Mouse (Mus musculus): Measurements from ENCODE around the gene Kirrel3. TPM values are rescaled to one million over a fixed set of nuclear protein-coding genes. Genes with fewer than 3 reads are reported as not detected.

The Kirrel3 gene
- total RNA-seq (2022), result 1 to 10 TPM in 2 of 4 experiments, under 1 TPM in 2; 0.41 to 1.6 (median 0.80) TPM

DNA sequence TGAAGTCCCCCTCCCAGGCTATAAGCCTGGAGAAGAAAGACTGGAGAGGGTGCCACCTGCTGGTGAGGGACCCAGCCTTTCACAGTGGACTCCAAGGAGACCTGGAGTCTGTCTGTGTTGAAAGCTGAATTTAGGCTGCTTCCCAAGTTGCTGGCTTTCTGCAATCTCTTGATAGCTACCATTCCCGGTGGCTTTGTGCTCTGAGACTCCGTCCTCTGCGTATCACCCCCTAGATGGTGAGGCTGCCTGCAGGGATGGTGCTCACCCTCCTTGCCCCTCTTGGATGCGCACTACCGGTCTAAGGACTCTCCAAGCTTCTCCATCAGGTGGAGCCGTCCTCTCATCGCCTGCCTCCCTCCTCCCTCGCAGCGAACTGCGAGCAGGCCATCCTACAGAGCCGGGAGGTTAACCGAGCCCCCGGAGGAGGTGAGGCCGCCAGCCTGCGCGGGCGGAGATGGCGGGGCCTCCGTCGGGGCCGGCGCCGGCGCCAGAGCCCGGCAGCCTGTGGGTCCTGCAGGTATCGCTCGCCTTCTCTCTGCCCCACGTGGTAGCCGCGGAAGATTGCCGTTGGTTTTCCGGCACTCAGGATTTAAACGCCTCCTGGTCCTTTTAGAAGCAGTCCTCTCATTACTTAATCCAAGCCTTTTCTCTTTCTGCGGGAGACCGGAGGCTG, at the start of gene Kirrel3:
Kirrel3 (plus strand) TSS at position 136 of the 673 bp plus-strand sequence.
- DNase-seq, result peak; percentile 31

DNA sequence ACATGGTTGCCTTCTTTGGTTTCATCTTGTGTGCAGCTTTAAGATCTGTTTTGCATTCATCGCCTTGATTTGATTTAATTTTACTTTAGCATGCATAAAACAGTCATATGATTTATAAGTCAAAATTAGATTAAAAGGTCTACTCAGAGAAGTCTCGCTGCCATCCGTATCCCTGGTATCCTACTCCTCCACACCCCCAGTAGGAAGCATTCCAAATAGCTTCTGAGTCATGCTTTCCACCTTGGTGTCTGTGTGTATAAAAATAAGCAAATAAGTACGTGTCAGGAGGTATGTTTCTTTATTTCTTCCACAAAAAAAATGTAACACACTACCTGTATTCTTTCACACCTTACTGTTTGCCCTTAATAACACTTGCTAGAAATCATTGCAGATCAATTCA, 45.0 kb upstream of the Kirrel3 start:
- DNase-seq, result no peak

DNA sequence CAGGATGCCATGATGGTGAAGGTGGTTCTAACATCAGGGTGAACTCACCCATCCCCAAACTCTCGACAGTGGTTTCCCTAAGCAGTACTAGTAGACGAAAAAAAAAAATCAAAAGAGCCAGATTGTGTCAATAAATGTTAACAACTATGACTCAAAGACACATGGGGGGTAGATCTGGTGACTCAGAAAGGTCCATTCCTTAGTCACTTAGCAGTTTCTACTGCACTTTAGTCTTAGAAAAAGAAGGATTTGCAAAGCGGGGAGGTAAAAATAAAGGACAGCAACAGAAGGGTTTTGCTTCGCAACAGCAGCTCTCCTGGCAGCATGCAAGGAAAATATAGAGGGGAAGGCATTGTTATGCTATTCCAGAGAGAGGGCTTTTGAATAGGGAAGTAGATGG, 41.7 kb upstream of the Kirrel3 start:
- DNase-seq, result no peak

DNA sequence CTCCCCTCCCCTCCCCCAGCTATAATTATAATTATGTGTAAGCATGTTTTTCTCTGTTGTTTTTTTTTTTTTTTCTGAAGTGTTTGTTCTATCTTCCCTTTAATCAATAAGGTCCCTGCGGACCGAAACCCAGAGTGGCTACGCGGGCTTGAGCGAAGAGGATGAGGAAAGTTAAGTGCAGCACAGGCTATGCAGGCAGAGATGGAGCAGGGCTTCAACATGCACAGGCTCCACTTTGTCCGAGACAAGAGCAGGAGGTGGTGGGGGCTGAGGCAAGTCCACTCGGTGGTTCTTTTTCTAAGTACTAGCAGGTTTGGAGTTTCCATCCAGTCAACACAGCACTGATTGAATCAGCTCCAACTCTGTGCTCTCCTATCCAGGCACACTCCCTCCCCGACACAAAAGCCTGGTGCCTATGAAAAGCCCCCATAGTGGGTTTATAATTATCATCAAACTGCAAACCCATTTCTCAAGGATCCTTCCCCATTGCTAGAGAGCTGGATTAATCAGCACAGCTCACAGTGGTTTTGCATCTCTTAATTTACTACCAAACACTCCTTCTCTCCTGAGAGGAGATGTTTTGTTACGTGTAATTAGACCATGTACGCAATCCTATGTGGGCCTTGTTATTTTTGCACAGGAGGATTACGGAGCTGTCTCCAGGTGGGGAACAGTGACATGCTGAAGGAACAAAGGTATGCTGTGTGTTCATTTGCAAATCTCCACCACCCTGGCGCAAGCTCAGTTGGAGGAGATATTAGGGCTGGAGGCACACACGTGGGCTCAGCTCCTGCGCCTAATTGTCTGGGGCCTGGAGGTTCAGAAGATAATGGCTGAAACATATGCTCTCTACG, 39.0 kb upstream of the Kirrel3 start:
- no peak for DNase-seq

DNA sequence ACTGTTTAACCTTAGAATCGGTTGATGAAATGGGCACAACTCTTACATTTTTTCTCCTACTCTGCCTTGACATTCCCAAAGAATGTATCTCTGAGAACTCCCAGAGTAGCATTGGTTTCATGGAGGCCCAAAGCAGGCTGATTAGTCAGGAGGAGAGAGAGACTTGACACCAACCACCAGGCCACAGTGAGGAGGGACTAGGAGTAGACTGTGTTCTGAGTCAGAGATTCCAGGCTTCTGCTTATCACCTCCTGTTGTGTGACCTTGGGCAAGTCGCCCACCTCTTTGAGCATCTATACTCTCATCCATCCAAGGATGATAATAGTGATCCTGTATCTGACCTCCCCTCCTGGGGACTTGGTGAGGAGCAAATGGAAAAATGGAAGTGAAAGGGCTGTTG, 38.0 kb upstream of the Kirrel3 start:
- DNase-seq, result no peak

DNA sequence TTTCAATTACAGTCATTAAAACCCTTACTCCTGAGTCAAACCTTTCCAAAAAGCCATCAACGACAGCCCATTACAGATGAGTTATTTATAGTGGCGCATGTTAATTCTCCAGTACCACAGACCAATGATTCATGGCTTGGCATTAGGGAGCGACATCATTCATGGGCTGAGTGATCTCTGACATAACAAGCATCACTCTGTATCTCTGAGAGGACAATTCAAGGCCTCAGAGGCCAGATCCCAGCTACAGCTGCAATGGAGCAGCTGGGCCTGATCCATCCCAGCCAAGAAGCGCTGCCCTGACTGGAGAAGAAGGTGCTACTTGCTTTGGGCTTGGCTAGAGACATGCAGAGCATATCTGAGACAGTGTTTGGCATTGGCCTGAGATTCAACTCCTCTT, 37.2 kb upstream of the Kirrel3 start:
- no peak for DNase-seq

DNA sequence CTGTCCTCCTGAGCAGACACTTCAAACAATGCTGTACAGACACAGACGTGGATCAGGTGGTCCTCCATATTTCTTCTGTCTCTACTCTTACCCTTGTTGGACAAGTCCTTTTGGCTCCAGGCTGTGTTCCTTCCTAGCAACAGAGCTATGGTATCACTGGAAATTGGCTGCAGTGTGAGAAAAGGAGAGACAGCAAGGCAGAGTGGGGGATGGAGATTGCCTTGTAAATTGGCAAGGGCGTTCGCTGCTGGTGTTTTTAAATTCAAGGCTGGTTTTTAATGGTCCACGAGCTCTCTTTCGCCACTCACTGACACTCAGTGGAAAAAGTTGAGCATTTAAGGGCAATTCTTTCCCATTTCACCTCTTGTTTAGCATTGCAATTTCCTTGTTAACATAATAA, 27.5 kb upstream of the Kirrel3 start:
- no peak for DNase-seq

DNA sequence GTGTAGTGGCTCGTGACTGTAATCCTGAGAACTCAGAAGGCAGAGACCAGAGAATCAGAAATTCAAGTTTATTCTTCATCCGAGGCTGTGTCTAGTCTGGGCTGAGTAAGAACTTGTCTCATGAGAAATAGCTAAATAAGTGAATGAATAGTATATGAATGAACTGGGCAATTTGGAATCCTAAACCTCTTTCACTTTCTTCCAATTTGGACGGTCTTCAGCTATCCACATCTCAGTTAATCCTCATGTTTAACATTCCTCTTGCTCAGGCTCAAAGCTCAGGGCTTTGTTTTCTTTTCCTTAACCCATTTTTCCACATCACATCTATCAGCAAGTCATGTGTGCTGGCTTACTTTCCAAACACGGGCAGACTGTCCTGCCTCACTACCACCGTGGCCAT, 25.7 kb upstream of the Kirrel3 start:
- no peak for DNase-seq

DNA sequence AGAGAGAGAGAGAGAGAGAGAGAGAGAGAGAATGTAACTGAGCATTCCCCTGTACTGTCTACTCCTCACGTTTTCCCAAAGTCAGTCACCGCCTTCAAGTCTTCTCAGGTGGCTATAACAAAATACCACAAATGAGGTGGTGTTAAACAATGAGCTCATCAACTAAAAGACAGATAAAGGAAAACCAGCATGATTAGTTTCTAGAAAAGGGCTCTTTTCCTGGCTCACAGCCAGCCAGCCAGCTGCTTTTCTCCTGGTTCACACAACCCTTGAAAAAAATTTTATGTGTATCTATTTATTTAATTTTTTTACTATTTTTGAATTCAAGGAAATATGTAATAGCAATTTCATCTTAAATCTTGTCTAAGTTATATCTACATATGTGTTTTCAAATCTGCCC, 22.0 kb upstream of the Kirrel3 start:
- no peak for DNase-seq

DNA sequence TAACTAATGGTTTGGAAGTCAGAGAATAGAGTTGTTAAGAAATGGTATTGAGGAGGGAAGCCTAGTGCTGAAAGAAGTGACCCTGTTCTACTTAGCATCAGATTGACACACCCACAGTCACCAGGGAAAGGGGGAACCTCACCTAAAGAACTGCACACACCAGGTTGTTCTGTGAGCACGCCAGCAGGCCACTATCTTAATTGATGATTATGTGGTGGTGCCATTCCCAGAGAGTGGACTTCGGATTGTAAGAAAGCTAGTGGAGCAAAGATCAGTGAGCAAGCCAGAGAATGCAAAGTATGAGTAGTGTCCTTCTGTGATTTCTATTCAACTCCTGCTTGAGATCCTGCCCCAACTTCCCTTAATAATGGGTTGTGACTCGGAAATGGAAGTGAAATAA, 19.6 kb upstream of the Kirrel3 start:
- no peak for DNase-seq

DNA sequence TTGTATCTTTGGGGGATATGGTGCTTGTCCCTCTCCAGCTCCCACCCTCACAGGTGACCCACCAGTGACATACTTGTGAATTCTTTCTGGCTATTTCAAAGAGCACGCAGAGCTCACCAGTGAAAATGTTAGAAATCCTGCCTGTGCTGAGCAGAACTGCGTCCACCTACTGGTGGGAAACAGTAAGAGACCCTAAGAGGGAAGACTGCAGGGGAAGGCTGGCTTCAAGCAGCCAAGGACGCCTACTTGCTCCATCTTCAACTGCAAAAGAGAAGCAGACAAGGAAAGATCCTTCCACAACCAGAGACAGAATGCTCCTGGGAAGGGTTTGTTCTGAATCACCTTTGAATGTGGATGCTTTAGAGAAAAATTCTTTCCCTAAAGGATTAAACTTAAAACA, 16.5 kb upstream of the Kirrel3 start:
- no peak for DNase-seq

DNA sequence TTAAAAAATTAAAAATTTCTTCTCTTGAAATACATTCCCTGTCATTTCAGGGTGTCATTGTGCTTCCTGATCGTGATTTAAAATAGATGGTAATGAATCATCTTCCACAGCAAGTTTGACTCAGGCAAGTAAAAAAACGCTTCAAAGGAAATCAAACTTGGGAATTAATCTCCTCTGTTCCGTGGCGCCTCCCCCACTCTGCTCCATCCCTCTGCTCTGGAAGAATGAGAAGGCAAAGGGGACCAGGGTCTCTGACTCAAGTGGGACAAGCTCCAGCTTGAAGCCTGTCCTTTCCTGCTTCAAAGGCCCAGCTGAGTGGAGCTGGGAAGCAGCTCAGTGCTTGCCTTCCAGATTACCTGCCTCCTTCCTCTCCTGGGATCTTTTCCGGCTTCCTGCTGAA, 9.5 kb upstream of the Kirrel3 start:
- DNase-seq, result no peak

DNA sequence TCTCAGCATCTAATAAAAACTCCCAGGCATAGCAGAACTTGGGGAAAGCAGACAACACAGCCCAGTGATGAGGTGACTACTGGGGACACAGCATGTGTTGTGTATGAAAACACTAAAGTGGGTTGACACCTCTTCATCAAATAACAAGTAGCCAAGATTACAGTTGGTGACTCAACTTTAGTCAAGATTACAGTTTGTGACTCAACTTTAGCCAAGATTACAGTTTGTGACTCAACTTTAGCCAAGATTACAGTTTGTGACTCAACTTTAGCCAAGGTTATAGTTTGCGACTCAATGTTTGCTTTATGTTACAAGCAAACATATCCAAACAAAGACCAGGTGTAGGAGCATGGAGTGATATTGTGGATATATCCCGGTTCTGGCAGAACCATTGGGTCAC, 7.2 kb upstream of the Kirrel3 start:
- no peak for DNase-seq

DNA sequence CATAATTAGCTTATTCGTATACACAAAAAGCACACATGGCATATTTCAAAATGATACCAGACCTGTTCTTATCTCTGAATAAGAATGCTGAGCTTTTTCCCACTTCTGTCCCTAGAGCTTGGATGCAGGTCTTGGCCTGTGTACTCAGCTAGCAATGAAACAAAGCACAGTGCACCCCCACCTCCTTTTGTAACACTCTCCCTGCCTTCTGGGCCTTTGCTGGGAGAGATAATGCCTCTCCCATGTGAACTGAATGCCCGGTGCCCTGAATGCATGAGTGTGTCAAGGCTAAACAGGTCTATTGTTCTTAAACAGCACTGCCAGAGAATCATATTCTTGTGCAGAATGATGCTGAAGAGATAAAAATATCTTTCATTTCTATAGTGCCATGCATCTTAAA, 2.5 kb upstream of the Kirrel3 start:
- DNase-seq, result no peak

DNA sequence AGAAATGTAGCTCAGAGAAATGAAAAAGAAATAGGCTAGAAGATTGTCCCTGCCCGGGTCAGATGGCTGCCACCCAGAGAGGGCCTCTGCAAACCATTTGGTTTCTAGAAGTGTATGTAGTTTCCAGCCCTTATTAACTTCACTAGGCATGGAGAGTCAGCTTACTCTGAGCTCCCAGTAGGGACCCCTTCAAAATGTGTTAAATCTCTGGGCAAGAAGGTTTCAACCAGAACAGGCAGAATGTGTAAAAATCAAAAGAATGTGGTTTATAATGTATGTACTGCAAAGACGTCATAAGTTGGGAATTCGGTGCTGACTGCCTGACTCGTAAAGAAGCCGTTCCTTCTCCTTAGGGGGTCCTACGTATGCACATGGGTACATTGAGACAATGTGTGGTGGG, 1.0 kb upstream of the Kirrel3 start:
- DNase-seq, result no peak

DNA sequence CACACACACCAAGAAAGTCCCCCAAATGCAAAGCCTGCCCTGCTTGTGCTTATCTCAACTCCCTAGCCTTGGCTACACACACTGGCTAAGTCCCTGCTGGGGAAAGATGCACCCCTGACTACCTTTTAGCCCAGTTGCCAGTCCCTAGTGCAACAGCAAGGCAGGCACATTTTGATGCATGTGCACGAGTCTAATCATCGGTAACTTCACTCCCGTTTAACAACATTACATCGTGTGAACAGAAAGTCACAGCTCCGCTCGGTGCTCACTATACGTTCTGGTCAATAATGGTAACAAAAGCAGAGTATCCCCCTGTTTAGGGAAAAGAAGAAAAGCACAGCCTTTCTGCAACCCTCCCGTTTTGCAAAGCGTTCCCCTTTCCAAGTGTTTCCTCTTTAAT, 2.6 kb downstream of the Kirrel3 start:
- DNase-seq, result no peak

DNA sequence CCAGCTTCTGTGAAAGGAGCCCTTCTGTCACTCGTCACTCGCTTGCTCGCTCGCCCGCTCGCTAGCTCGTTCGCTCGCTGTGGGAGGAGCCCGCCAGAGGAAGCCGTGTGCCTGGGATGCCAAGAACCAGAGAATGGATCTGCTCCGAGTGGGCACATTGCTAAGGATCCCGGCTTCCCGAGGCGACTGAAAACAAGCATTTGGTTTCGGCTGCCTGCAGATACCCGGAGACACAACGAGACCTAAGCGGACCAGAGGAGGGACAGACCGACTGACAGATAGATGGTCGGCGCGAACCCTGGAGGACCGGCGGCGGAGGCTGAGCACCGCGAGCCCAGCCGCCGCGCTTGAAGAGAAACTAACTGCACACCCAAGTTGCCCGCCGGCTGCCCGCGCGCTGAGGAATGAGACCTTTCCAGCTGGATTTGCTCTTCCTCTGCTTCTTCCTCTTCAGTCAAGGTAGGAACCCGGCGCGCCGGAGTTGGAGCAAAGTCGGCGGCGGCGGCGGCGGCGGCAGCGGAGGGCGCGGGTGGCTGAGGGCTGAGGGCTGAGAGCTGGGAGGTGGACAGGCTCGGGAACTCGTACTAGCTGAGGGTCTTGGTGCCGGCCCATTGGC, 3.1 kb downstream of the Kirrel3 start:
- peak; percentile 13 for DNase-seq

DNA sequence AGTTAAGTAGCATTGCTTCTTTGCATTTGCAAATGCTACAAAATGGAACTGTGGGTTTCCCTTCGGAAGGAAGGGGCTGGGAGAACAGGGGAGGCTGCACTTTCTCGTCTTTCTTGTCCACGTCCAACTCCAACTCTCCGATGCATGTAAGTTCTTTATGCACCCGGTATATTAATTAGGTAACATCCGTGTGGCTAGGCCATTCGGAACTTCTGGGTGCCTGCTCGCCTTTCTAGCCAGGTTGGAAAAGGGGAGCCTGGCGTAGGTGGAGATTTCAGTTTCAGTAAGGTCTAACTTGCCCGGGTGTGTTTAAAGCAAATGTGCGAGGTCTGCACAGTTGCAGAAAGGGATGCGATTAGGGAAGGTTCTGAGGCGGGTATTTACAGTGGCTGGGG, 3.6 kb downstream of the Kirrel3 start:
- DNase-seq, result no peak

DNA sequence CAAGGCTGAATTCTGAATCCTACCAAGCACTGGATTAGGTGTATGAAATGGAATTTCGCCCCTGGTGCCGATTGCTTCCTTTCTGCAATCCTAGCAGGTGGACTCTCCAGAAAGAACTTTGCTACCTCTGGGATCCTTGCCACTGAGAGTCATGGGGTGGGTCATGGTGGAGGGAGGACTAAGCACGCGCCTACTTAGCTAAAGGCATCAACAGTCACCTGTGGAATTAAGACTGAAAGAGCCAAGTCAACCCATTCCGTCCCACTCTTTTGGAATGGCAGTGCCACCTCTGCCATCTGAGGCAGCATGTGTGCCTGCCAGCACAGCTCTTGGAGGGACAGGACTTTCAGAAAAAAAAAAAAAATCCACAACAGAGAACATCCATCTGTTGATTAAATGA, 4.1 kb downstream of the Kirrel3 start:
- no peak for DNase-seq

DNA sequence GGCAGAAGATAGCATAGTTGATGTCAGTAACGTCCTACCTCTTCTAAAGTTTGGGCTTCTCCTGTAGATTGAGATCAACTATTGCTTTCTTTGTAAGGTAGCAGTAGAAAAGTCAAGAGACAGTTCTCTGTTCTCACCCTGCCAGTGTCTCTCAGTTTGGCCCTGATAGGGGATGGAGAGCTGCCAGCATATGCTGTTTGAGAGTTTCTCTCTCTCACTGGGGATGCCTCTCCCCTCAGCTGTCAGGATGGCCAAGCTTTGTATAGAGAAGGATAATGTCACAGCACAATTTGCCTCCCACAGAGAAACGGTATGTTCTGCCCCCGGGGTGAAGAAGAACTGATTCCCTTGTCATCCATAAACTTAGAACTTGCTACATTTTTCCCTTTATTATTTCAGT, 6.4 kb downstream of the Kirrel3 start:
- no peak for DNase-seq

DNA sequence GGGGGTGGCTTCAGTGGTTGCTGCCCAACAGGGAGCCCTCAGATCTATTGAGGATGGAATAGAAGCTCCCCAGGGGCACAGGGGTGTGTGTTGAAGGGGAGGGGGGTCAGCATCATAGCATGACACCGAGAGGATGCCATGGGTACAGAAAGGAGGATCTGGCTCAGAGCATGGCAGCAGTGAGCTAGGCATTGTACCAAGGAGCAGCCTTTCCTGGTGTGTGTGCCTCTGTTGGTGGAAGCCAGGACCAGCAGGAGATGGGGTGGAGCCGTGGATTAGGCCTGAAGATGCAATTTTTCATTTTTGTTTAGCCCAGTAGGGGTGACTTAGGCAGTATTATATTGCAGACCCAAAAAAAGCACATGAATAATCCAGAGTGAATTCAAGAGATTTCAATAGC, 7.9 kb downstream of the Kirrel3 start:
- no peak for DNase-seq

DNA sequence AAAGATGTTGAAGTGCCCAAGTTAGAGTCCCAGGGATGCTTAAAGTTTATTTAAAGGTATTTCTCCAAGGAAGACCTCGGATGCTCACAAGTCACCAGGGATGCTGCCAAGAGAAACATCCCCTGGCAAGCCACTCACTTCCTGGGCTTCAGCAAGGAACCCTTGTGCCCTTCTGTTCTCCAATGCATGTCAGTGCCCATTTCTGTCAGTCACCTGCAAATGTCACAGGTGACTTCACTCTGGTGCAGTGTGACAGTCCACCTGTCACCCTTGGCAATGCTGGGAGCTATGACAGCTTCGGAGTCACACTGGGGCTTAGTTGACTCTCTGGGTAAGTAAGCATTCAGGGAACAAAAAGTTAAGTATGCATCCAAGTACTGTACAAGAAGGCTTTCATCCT, 12.4 kb downstream of the Kirrel3 start:
- DNase-seq, result no peak

DNA sequence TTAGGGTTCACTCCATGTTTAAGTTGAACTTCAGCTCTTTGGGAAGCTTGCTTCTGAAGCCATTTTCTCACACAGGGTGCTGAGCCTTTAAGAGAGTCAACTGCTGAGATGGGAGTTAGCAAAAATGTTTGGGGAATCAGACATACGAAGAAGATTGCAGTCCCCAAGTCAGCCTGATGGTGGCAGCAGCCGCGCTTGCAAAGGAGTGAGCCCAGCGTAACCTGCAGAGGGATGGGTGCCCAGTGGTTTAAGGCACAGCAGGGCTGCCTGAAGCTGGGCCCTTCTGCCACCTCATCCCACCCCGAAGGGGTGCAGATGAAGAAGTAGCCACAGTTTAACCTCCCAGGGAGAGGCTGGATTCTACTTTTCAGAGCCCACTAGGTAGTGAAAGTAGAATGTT, 13.0 kb downstream of the Kirrel3 start:
- peak; percentile 44 for DNase-seq

DNA sequence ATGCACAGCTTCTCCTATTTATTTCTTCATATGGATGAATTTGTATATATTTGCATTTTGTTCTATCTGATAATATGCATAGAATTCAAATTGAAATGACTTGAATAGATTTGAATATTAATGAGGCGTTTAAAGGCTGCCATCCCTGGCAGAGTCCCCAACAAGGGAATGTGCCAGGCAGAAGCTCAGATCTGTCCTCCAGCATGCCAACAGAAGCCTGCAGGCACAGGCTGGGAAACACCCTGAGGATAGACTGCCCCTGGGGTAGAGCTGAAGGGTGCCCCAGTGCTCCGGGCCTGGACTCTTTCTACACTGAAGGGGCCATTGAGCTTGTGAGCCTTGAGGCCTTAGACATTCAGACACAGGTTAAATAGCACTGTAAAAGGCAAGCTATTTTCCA, 21.5 kb downstream of the Kirrel3 start:
- no peak for DNase-seq

Measured in adrenal gland, adult 8-10 months (tissue).